Mouse (Mus musculus): ENCODE measurements around the gene Xpnpep3. TPM values are rescaled to one million over a fixed set of nuclear protein-coding genes. Genes with fewer than 3 reads are reported as not detected.

Xpnpep3 gene
- polyA plus RNA-seq, 1 experiment from 2014 or later: 11.9 TPM

DNA sequence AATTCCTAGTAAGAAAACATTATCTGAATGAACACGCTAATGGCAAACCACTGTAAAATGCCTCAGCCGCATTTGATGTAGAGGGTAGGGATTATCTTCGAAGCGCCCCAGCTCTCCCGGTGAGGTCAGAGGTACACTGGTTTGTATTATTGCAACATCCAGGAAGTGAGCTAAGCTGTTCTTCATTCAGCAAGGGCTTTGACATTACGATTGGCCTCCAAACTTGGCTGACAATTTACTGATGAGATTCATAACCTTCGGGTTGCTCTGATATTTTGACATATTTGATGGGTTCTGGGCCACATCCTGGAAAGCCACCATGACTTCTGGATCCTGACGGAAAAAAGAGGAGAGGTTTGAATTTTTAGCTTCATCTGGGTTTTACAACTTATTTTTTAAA is 34.7 kb upstream of the Xpnpep3 start:
- WGBS: 92% methylated on average over 8 of the region's 8 CpGs
- H3K4me1 ChIP-seq: peaks cover 9% of the 10 kb centered on the region
- no peak overlapping the region for H3K9ac ChIP-seq
- no peaks in the 10 kb centered on the region for H3K9me3 ChIP-seq
- no peak overlapping the region for H3K27ac ChIP-seq
- no peak overlapping the region for H3K4me2 ChIP-seq
- H3K36me3 ChIP-seq (replicated peaks): peaks cover 64% of the 10 kb centered on the region
- H3K27me3 ChIP-seq: no peaks in the 10 kb centered on the region
- H3K4me3 ChIP-seq (replicated peaks): no peak overlapping the region
- ATAC-seq (ENCODE audit: low FRiP score): no peak

DNA sequence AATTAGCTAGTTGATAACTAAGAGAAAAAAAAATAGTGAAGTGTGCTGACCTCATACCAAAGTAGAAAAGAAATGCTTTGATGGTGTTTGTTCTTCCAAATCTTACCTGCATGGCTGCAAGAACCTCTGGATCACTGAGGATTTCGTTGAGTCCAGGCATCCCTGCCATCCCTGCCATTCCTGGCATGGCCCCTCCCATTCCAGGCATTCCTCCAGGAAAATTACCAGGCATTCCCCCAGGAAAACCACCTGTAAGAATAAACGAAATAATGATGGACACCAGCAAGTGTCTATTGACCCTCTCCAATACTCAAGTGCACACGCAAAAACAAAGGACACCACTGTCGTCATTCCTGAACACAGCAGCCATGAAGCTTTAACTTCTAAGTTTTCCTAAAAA is 33.7 kb upstream of the Xpnpep3 start:
- peaks cover 74% of the 10 kb centered on the region for H3K36me3 ChIP-seq (replicated peaks)

DNA sequence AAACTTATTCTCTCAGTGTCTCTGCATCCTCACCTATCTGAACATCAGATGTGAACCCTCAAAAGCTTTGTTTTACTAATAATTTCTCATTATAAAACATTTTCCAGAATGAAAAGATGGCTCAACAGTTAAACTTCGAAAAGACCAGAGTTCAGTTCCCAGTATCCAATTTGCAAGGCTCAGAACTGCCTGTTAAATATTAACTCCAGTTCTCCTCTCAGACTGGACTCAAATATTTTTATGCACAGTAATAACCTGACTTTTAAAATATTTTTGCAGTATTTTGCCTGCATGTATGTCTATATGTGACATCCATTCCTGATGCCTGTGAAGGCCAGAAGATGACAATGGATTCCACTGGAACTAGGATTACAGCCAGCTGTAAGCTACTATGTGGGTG is 31.3 kb upstream of the Xpnpep3 start:
- ATAC-seq (ENCODE audit: low FRiP score): no peak
- Histone ChIP-seq H3K9me3 (no peaks in the 10 kb centered on the region), H3K9ac (no peak overlapping the region), H3K4me2 (no peak overlapping the region), H3K4me3 (replicated peaks) (no peak overlapping the region), H3K27ac (no peak overlapping the region), H3K27me3 (no peaks in the 10 kb centered on the region), H3K36me3 (replicated peaks) (peaks cover 85% of the 10 kb centered on the region), H3K4me1 (no peaks in the 10 kb centered on the region)
- 91% methylated on average over 1 of the region's 1 CpGs for WGBS

More for the DNA sequence above, 33.7 kb upstream of the Xpnpep3 start:
- 87% methylated on average over 4 of the region's 4 CpGs for WGBS
- no peaks in the 10 kb centered on the region for H3K9me3 ChIP-seq
- no peak for ATAC-seq (ENCODE audit: low FRiP score)
- no peak overlapping the region for H3K4me3 ChIP-seq (replicated peaks)
- no peak overlapping the region for H3K4me2 ChIP-seq
- H3K9ac ChIP-seq: no peak overlapping the region
- no peak overlapping the region for H3K27ac ChIP-seq
- peaks cover 4% of the 10 kb centered on the region; the same call in 1 of the 2 replicates for H3K4me1 ChIP-seq
- no peaks in the 10 kb centered on the region for H3K27me3 ChIP-seq

DNA sequence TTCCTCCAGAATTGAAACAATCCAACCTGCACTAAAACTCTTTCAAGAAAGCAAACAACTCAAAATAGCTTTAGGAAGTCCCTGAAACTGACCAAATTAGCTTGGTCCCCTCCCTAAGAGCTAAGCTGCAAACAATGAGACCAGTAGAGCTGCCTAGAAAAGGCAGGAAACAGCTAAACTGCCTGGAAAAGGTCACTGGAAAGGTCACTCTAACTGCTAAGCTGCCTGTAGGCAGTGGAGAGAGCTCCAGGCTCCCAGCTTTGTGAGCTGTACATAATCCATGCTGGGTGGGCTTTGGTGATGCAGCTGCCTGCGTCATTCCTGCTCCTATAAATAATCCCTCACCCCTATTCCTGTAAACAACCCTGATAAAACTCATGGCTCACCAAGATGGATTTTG is 29.6 kb upstream of the Xpnpep3 start:
- no peak overlapping the region for H3K9ac ChIP-seq
- no peaks in the 10 kb centered on the region for H3K27me3 ChIP-seq
- H3K4me3 ChIP-seq (replicated peaks): no peak overlapping the region
- no peaks in the 10 kb centered on the region for H3K9me3 ChIP-seq
- no peak overlapping the region for H3K27ac ChIP-seq
- no peaks in the 10 kb centered on the region for H3K4me1 ChIP-seq
- H3K36me3 ChIP-seq (replicated peaks): peaks cover 85% of the 10 kb centered on the region
- no peak overlapping the region for H3K4me2 ChIP-seq
- WGBS: 15% methylated on average over 1 of the region's 1 CpGs
- ATAC-seq (ENCODE audit: low FRiP score): no peak

DNA sequence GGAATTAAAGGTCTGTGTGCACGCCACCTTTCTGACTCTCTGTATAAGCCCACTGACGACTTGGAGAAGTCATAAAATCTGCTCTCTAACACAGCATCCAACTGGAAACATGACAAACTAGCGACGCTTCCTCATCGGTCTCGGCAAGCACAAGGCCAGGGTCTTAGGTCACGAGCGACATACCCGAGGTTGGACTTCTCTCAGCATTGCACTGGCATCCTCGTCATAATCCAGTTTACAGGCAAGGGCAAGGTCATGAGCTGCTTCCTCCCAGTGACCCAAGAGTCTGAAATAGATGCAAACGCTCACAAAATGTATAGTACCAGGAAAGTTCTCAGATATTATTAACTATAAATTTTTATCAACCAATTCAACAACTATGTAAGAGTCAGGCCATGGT is 25.3 kb upstream of the Xpnpep3 start:
- Histone ChIP-seq H3K4me1 (no peaks in the 10 kb centered on the region), H3K27me3 (no peaks in the 10 kb centered on the region), H3K36me3 (replicated peaks) (peaks cover 73% of the 10 kb centered on the region), H3K9ac (no peak overlapping the region), H3K27ac (no peak overlapping the region), H3K4me2 (no peak overlapping the region), H3K4me3 (replicated peaks) (no peak overlapping the region), H3K9me3 (no peaks in the 10 kb centered on the region)
- WGBS: 93% methylated on average over 11 of the region's 11 CpGs
- ATAC-seq (ENCODE audit: low FRiP score): no peak

DNA sequence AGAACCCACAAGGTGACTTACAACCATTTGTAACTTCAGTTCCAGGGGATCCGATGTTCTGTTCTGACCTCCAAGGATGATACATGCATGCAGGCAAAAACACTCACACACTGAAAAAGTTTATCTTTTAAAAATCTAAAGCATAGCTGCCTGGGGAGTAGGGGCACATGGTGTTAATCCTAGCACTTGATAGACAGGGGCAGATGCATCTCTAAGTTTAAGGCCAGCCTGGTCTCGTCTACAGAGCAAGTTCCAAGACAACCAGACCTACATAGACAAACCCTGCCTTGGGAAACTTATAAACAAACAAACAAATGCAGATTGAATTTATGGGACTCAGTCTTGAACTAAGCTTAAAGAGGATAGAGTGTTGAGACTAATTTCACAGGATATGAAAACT is 21.1 kb upstream of the Xpnpep3 start:
- Histone ChIP-seq H3K4me2 (no peak overlapping the region), H3K9me3 (no peaks in the 10 kb centered on the region), H3K4me1 (no peaks in the 10 kb centered on the region), H3K27ac (no peak overlapping the region), H3K4me3 (replicated peaks) (no peak overlapping the region), H3K36me3 (replicated peaks) (peaks cover 71% of the 10 kb centered on the region), H3K27me3 (no peaks in the 10 kb centered on the region), H3K9ac (no peak overlapping the region)
- ATAC-seq (ENCODE audit: low FRiP score): no peak
- WGBS: 90% methylated on average over 2 of the region's 2 CpGs

DNA sequence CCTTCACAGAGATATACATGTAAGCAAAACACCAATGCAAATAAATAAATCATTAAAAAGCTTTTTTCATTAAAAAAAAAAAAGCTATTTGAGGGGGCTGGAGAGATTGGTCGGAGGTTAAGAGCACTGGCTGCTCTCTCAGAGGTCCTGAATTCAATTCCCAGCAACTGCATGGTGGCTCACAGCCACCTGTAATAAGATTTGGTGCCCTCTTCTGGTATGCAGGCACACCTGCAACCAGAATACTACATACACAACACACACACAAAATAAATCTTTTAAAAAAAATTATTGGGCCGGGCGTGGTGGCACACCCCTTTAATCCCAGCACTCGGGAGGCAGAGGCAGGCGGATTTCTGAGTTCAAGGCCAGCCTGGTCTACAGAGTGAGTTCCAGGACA is 13.6 kb upstream of the Xpnpep3 start:
- no peaks in the 10 kb centered on the region for H3K27me3 ChIP-seq
- H3K36me3 ChIP-seq (replicated peaks): peaks cover 94% of the 10 kb centered on the region
- no peak for ATAC-seq (ENCODE audit: low FRiP score)
- no peaks in the 10 kb centered on the region for H3K4me1 ChIP-seq
- H3K4me2 ChIP-seq: no peak overlapping the region
- no peak overlapping the region for H3K9ac ChIP-seq
- H3K4me3 ChIP-seq (replicated peaks): no peak overlapping the region
- no peak overlapping the region for H3K27ac ChIP-seq
- WGBS: 90% methylated on average over 5 of the region's 5 CpGs
- H3K9me3 ChIP-seq: no peaks in the 10 kb centered on the region

DNA sequence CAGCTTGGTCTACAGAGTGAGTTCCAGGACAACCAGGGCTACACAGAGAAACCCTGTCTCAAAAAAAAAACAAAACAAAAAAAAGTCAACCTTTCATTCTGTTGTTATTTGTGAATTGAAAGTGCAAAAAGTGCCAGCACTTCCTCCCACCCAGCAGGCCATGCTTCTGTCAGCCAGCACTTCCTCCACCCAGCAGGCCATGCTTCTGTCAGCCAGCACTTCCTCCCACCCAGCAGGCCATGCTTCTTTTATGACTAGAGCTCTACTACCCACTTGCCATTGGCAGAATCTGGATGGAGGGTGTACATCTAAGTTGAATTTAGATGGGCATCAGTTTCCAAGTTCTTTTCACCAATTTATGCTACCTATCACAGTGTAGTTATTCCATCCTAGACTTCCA is 6.9 kb upstream of the Xpnpep3 start:
- H3K9me3 ChIP-seq: no peaks in the 10 kb centered on the region
- H3K4me1 ChIP-seq: peaks cover 11% of the 10 kb centered on the region
- H3K36me3 ChIP-seq (replicated peaks): peaks cover 36% of the 10 kb centered on the region
- H3K4me3 ChIP-seq (replicated peaks): no peak overlapping the region
- H3K4me2 ChIP-seq: no peak overlapping the region
- H3K27ac ChIP-seq: no peak overlapping the region
- no peak overlapping the region for H3K9ac ChIP-seq
- ATAC-seq (ENCODE audit: low FRiP score): no peak
- H3K27me3 ChIP-seq: no peaks in the 10 kb centered on the region

DNA sequence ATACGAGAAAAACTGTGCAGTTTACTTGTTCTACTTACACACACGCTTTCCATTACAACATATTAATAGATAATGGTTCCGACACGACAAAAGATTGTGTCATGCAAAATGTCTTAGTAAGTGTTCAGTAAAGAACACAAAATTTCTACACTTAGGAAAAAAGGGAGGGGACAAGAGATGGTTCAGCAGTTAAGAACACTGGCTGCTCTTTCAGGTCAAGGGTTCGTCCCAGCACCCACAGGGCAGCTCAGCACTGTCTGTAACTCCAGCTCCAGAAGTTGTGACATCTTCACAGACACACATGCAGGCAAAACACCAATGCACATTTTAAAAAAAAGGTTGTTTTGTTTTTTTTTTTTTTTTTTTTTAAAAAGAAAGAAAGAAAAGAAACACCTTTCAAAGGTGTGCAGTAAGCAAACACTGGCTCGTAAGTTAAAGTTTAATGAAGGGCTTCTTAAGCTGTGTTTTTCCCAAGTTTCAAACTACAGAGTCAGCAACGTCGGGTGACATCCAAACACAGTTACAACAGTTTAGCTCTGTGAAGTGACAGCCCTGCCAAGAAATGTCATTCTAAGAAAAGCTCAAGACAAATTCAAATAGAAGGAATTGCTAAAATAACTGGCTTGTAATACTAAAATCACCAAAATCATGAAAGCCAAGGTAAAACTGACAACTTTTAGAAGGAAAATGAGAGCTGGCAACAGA is 5.6 kb upstream of the Xpnpep3 start:
- Histone ChIP-seq H3K9ac (no peak overlapping the region), H3K27me3 (no peaks in the 10 kb centered on the region), H3K27ac (no peak overlapping the region), H3K4me2 (no peak overlapping the region), H3K9me3 (no peaks in the 10 kb centered on the region), H3K36me3 (replicated peaks) (peaks cover 24% of the 10 kb centered on the region), H3K4me1 (peaks cover 18% of the 10 kb centered on the region), H3K4me3 (replicated peaks) (no peak overlapping the region)
- 93% methylated on average over 8 of the region's 8 CpGs for WGBS
- ATAC-seq (ENCODE audit: low FRiP score): no peak

DNA sequence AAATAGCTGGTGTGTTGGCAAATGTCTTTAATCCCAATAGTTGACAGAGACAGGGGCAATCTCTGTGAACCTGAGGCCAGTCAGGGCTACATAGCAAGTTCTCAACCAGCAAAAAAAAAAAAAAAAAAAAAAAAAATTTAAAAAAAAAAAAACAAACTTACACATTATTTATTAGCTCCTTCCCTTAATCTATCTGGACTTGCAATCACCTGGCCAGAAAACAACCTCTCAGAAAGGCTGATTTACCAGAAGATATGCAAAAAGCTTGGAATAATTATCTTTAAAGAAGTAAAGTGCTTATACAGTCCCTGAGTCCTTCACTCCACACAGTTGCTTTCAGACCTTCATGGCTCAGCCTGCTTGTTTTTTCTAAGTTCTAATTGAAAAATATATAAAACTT is 1.7 kb upstream of the Xpnpep3 start:
- no peak for ATAC-seq (ENCODE audit: low FRiP score)
- Histone ChIP-seq H3K4me3 (replicated peaks) (peak overlapping the region; percentile 83), H3K36me3 (replicated peaks) (no peaks in the 10 kb centered on the region), H3K4me2 (peak overlapping the region; percentile 79), H3K9me3 (no peaks in the 10 kb centered on the region), H3K9ac (peak overlapping the region; percentile 92; the same call in 1 of the 2 replicates), H3K27ac (no peak overlapping the region), H3K27me3 (no peaks in the 10 kb centered on the region), H3K4me1 (peaks cover 26% of the 10 kb centered on the region)

DNA sequence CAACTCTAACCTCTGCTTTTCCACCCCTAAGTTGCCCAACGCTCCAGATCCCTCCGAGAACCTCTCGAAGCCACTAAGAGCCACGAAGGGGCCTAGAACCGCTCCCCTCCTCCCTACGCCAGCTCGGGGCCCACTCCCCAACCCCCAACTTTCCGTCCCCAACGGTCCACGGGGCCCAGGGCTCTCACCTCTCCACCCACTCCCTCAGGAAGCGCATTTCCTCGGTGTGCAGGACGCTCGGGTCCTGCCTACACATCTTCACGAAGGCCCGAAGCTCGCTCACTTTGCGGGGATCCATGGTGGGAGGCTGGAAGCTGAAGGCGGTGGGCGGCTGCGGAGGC is 671 bp upstream of the Xpnpep3 start:
- Histone ChIP-seq H3K4me2 (peak overlapping the region; percentile 79), H3K9me3 (no peaks in the 10 kb centered on the region), H3K9ac (peak overlapping the region; percentile 92), H3K27me3 (no peaks in the 10 kb centered on the region), H3K4me1 (peaks cover 26% of the 10 kb centered on the region), H3K27ac (peak overlapping the region; percentile 93), H3K4me3 (replicated peaks) (peak overlapping the region; percentile 83), H3K36me3 (replicated peaks) (no peaks in the 10 kb centered on the region)
- ATAC-seq (ENCODE audit: low FRiP score): no peak
- WGBS: 0% methylated on average over 21 of the region's 21 CpGs

DNA sequence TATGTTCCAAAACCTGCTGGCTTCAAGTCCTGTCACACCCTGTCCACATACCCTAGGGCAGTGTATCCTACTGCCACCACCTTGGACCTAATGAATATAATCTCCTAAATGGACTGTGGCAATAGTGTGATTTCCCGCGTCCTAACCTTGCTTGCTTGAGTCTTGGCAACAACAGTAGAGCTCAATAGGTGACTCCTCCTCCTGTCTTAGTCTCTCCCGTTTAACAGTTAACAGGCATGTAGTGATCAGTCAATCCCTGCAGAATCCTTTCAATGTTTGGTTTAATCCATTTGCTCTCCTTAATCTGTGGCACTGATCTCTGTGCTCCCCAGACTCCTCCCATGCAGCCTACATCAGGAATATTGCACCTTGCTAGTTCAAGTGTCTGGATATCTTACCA is 5.1 kb downstream of the Xpnpep3 start:
- no peak overlapping the region for H3K4me2 ChIP-seq
- no peaks in the 10 kb centered on the region for H3K9me3 ChIP-seq
- ATAC-seq (ENCODE audit: low FRiP score): no peak
- no peaks in the 10 kb centered on the region for H3K27me3 ChIP-seq
- H3K4me1 ChIP-seq: peaks cover 8% of the 10 kb centered on the region
- WGBS: 88% methylated on average over 3 of the region's 3 CpGs
- H3K27ac ChIP-seq: no peak overlapping the region
- no peak overlapping the region for H3K4me3 ChIP-seq (replicated peaks)
- H3K36me3 ChIP-seq (replicated peaks): no peaks in the 10 kb centered on the region
- H3K9ac ChIP-seq: no peak overlapping the region

DNA sequence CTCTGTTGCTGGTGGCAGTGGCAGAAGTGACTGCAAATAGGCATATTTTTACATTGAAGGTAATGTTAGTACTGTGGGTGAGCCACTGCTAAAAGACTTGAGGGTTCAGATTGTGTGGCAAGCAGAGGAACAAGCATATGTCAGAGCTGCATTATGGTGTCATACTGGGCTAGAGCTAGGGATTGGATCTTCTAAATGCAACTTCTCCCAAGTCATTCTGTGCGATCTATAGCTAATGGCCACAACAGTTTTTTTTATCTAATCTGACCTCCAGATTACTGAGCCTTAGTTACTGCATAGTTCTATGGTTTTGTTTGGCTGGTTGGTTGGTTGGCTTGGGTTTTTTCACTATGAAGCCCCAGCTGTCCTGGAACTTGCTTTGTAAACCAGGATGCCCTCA is 8.3 kb downstream of the Xpnpep3 start, which contains the start of gene Dnajb7:
Dnajb7 (minus strand) TSS at position 101 of the 400 bp plus-strand sequence.
- no peak for ATAC-seq (ENCODE audit: low FRiP score)
- Histone ChIP-seq H3K36me3 (replicated peaks) (no peaks in the 10 kb centered on the region), H3K9me3 (no peaks in the 10 kb centered on the region), H3K4me2 (no peak within 1 kb of the TSS), H3K27me3 (no peaks in the 10 kb centered on the region), H3K4me3 (replicated peaks) (no peak within 1 kb of the TSS), H3K27ac (no peak within 1 kb of the TSS), H3K9ac (no peak within 1 kb of the TSS), H3K4me1 (no peaks in the 10 kb centered on the region)
- WGBS: 94% methylated on average over 1 of the region's 1 CpGs
